Mouse (Mus musculus) neural tube, embryonic 10.5 days (tissue): ENCODE data around the gene Zfp106.

Source experiments
- DNase-seq: peaks from one replicate; pipeline ENCODE4 v3.0.0-alpha.2; 2017; ENCODE audit warnings: low spot score; ENCODE audit errors: extremely low spot score

Zfp106 gene

DNA sequence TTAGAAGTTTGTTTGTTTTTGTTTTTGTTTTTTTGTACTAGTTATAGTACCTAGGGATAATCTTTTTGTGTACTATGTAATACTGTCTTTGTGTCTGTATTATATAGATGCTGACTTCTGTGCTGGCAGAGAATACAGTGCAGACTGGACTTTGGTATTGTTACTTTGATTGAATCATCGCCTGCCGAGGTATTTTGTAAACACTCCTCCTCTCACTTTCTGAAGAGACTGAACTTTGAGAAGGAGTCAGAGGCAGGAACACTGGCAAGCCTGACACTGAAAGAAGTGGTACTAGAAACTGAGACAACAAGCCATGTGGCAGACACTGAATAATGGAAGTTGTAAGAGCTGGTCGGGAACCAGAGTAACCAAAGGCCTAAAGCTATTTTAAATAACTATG is 6.8 kb downstream of the Zfp106 start:
- DNase-seq: no peak

GRCm38 (mm10) chr2:120544732-120545131 is 18.9 kb downstream of the Zfp106 start:
- no peak for DNase-seq

GRCm38 (mm10) chr2:120539778-120540208 is 23.9 kb downstream of the Zfp106 start:
- DNase-seq: no peak

GRCm38 (mm10) chr2:120539333-120539732 is 24.3 kb downstream of the Zfp106 start:
- no peak for DNase-seq

DNA sequence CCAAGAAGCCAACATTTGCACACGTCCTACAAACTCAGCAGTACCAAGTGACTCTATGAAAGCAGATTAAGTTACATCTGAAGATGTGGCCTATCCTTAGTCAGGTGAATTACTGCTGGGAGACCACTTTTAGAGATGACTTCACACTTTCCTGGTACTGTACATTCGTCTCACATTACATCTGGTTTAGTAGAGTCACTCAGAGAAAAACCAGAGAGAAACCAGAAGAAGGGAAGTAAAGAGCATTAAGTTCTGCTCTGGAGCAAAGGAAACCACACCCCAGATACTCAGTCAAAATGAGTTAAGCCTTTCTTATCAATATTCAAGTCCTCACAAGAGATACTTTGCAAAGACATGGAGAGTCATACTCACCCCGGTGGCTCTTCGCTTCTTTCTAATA is 32.4 kb downstream of the Zfp106 start:
- no peak for DNase-seq

DNA sequence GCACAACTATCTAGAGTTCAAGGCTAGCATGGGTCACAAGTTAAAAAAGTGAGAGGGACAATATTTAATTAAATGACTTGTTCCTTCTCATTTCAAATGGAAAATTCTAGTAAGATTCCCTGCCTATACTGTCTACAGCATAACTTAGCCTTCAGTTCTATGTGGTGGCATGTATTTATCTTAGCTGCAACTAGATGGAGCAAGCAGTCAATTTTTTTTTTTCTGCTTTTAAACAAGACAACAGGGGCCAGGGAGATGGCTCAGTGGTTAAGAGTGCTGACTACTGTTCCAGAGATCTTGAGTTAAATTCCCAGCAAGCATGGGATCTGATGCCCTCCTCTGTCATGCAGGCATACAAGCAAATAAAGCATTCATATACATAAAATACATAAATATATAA is 34.1 kb downstream of the Zfp106 start:
- no peak for DNase-seq

GRCm38 (mm10) chr2:120526771-120527170 is 36.9 kb downstream of the Zfp106 start:
- no peak for DNase-seq

DNA sequence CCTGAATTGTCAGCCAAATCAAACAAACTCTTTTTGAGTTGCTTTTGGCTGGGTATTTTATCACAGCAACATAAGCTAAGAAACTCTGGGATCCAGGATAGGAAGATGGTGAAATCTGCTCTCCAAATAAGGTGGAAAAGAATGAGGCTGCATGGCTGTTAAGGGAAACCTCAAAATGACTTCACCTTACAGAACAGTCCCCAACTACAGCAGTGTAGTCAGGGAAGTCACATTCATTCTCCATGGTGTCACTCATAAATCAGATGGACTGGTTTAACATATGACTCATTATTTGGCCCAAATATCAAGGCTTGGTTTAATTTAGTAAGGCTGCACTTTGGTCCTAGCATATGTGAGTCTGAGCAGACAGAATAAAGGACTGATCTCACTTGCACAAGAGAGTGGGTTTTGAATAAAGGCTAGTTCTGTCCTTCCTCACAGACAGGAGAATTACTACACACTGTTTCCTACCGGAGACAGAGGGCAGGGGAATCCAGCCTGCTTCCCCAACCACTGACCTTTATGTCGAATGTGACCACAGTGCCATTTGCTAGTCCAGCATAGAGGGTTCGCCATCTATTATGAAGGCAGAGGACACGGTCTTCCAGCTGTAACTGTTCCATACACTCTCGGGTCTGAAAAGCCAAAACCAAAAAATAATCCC is 45.0 kb downstream of the Zfp106 start:
- DNase-seq: no peak

GRCm38 (mm10) chr2:120514181-120514580 is 49.5 kb downstream of the Zfp106 start:
- no peak for DNase-seq

- DNase-seq: no peak
Measured at GRCm38 (mm10) chr2:120503992-120504391, 59.7 kb downstream of the Zfp106 start.

DNA sequence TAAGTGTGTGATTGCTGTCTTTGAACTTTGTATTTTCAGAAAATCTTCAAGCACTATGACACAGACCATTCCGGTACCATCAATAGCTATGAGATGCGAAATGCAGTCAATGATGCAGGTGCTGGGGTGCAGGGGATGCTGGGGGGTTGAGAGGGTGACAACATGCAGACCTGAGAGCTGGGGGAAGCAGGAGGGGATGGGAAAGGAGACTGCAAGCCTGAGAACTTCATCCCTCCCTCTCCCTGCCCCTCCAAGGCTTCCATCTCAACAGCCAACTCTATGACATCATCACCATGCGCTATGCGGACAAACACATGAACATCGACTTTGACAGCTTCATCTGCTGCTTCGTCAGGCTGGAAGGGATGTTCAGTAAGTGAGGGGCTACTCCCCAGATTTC is 60.5 kb downstream of the Zfp106 start:
- DNase-seq: no peak

- no peak for DNase-seq
Measured at GRCm38 (mm10) chr2:120502605-120502990, 61.0 kb downstream of the Zfp106 start.

DNA sequence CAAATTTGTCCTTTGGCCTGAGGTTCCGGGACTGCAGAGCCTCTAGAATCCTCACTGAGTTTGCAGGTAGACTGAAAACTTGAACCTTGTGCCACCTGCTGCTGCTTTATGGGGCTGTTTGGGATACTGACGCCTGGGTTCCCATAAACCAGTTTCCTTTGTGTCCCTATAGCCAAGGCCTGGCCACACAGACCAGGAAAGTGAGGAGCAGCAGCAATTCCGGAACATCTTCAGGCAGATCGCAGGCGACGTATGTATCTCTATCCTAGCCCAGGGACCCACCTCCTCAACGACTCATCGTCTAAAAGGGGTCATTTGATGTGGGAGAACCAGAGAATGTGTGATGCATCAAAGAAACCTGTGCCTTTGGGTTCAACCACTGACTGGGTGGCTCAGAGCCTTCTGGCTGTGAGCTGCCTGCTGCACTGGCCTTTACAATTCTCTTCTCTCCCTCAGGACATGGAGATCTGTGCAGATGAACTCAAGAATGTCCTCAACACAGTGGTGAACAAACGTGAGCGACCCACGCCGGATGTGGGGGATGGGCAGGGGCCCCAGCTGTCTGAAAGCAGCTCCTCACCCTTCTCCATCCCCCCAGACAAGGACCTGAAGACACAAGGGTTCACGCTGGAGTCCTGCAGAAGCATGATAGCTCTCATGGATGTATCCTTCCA is 61.6 kb downstream of the Zfp106 start:
- no peak for DNase-seq

DNA sequence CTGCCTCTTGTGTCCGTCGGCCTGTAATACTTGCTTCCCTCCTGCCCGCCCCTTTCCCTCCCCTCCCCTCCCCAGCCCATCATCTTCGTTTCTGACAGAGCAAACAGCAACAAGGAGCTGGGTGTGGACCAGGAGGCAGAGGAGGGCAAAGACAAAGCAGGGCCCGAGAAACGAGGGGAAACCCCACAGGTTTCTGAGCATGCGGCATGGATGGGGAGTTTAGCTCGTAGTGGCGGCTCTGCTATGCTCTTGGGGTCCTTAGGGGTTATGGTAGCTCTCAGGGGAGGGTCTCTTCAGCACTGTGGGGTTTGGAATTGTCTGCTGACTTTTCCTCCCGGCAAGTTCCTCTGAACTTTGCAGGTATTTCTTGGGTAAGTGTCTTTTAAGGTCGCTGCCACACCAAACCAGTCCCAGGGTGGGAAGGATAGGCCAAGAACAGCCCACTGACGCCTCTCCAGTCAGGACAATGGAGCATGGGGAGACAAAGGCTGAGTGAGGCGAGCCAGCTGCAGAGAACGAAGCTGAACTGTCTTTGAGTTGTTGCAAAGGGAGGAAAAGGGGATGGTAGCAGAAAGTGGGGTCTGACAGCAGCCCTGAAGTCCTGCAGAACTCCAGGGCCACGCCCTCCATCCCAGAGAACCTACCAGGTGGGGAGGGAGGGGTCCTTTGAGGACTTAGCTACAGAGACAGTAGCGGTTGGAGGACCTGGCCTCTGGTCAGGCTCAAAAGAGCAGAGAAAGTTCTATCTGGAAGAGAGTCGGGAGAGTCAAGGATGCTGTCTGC is 62.3 kb downstream of the Zfp106 start:
- no peak for DNase-seq

- DNase-seq: no peak
Measured at GRCm38 (mm10) chr2:120499971-120500471, 63.6 kb downstream of the Zfp106 start.

DNA sequence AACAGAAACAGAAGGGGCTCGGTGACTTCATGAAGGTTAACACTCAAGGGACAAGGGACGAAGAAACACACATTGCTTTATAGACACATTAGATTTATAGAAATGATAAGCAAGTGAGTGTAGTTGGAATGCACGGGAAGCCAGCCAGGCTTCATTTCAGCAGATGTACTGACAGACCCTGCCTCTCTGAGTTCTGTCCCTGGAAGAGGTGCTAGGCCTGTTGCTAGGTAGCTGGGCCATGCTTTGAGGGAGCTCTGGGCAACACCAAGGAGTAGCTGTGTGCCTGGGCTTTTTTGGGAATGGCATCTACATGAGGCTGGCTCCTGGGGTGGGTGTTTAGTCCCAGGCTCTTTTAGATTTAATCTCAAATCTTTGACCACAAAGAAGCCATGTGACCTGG is 67.1 kb downstream of the Zfp106 start:
- no peak for DNase-seq

DNA sequence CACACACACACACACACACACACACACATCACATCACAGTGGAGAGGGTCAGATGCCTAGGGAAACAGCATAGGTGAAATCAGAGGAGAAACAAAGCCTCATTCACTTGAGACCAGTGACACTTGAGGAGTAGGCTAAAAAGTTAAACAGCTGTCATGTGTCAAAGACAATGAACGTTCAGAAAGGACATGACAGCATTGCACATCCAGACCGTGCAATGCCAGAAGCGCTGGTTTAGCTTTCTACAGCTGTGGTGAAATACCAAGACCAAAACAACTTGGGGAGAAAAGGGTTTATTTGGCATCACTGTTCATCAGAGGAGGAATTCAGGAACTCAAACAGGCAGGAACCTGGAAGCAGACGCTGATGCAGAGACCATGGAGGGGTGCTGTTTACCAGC is 70.4 kb downstream of the Zfp106 start:
- no peak for DNase-seq

GRCm38 (mm10) chr2:120484241-120484640 is 79.4 kb downstream of the Zfp106 start:
- DNase-seq: no peak

- DNase-seq: no peak
Measured at GRCm38 (mm10) chr2:120482506-120483389, 80.9 kb downstream of the Zfp106 start.

DNA sequence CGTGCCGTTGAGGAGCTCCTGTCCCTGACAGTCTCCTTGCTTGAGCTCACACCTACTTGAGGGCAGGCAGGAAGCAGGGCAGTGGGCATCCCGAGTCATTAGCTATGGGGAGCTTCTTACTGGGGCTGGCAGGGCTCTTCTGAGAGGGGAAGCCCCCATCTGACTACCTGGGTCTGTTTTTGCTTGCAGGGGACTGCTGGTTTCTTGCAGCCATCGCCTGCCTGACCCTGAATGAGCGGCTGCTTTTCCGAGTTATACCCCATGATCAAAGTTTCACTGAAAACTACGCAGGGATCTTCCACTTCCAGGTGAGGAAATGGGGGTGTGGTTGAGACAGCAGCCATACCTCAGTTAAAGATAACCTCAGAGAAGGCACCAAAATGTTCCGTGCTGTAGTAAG is 81.7 kb downstream of the Zfp106 start:
- no peak for DNase-seq

DNA sequence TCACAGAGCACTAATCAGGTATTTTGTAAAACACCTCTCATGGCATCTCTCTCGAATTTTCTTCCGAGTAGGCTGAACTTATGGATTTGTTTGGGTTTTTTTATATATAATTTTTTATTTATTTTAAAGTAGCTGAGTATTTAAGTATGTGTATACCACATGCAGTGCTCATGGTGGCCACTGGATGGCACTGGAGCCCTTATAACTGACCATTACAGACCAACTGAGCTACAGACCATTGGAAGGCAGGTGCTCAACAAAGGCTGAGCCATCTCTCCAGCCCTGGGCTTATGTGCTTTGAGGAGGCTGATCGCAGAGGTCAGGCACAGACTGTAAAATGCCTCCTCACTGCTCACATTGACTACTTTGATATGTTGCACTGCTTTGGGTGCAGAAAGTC is 85.0 kb downstream of the Zfp106 start:
- DNase-seq: peak; percentile 45
